Mouse (Mus musculus): ENCODE data around the gene Strc. TPM values are rescaled to one million over a fixed set of nuclear protein-coding genes. Genes with fewer than 3 reads are reported as not detected.
A peak's percentile ranks its signal among the peaks of the same experiment; 100 is the strongest.

Gene Strc
- polyA plus RNA-seq, 1 experiment from 2014 or later = not detected

- Histone ChIP-seq H3K4me2 (replicated peaks) (no peak overlapping the region), H3K9ac (no peak overlapping the region), H3K27me3 (no peaks in the 10 kb centered on the region), H3K36me3 (no peaks in the 10 kb centered on the region), H3K27ac (no peak overlapping the region), H3K9me3 (replicated peaks) (no peaks in the 10 kb centered on the region), H3K4me3 (no peak overlapping the region), H3K4me1 (no peaks in the 10 kb centered on the region)
- no peak for ATAC-seq (ENCODE audit: low FRiP score)
Measured at GRCm38 (mm10) chr2:121403296-121403695, 16.3 kb upstream of the Strc start.

DNA sequence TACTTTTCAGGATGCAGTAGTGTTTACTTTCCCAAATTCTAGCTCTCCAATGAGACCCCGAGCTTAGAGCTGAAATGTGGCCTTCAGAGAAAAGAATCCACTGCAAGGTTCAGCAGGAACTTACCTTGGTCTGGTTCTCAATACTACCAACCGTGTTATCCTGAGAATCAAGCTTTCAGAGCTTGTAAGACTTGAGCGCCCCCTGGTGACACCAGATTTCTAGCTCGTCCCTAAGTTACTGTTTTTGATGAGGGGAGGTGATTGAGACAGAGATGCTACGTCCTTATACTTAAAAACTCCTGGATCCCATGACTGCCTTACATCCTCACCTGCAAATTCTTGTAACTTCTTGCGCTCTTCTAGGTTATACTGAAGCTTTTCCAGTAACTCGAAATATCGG, 9.7 kb upstream of the Strc start:
- no peak overlapping the region for H3K9ac ChIP-seq
- H3K27me3 ChIP-seq = no peaks in the 10 kb centered on the region
- no peaks in the 10 kb centered on the region for H3K9me3 ChIP-seq (replicated peaks)
- H3K4me1 ChIP-seq = no peaks in the 10 kb centered on the region
- H3K4me2 ChIP-seq (replicated peaks) = no peak overlapping the region
- H3K4me3 ChIP-seq = no peak overlapping the region
- ATAC-seq (ENCODE audit: low FRiP score) = no peak
- no peaks in the 10 kb centered on the region for H3K36me3 ChIP-seq
- 16% methylated on average over 8 of the region's 8 CpGs for whole genome bisulfite sequencing
- H3K27ac ChIP-seq = no peak overlapping the region

DNA sequence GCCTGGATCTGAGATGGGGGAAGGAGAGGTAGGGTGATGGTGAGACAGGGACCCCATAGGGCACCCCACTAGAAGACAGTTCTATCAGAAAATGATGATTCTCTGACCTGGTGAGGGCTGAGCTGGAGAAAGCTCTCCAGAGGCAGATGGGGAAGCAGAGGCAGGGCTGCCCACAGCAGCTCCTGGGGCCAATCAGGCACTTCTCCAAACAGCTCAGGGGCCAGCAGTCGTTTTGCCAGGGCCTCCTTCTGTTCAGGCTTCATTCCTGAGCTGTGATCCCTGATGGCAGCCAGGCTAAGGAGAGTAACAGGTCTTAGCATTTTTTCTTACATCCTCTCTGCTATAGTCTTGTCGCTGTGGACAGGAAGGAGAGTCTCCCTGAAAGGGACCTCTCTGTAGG, 12.2 kb downstream of the Strc start:
- no peaks in the 10 kb centered on the region for H3K27me3 ChIP-seq
- H3K4me3 ChIP-seq = no peak overlapping the region
- ATAC-seq (ENCODE audit: low FRiP score) = no peak
- H3K4me1 ChIP-seq = no peaks in the 10 kb centered on the region
- no peak overlapping the region for H3K27ac ChIP-seq
- WGBS = 52% methylated on average over 2 of the region's 2 CpGs
- no peaks in the 10 kb centered on the region for H3K9me3 ChIP-seq (replicated peaks)
- no peaks in the 10 kb centered on the region for H3K36me3 ChIP-seq
- H3K4me2 ChIP-seq (replicated peaks) = no peak overlapping the region
- H3K9ac ChIP-seq = no peak overlapping the region

GRCm38 (mm10) chr2:121372266-121372665, 14.7 kb downstream of the Strc start:
- H3K4me1 ChIP-seq = no peaks in the 10 kb centered on the region
- H3K27me3 ChIP-seq = no peaks in the 10 kb centered on the region
- H3K36me3 ChIP-seq = no peaks in the 10 kb centered on the region
- H3K27ac ChIP-seq = no peak overlapping the region
- no peak overlapping the region for H3K9ac ChIP-seq
- 0 out of 2 replicates have a peak, but pooled peaks cover 2% of the 10 kb centered on the region for H3K9me3 ChIP-seq (replicated peaks)
- H3K4me3 ChIP-seq = no peak overlapping the region
- no peak overlapping the region for H3K4me2 ChIP-seq (replicated peaks)
- WGBS = 83% methylated on average over 3 of the region's 3 CpGs
- no peak for ATAC-seq (ENCODE audit: low FRiP score)

DNA sequence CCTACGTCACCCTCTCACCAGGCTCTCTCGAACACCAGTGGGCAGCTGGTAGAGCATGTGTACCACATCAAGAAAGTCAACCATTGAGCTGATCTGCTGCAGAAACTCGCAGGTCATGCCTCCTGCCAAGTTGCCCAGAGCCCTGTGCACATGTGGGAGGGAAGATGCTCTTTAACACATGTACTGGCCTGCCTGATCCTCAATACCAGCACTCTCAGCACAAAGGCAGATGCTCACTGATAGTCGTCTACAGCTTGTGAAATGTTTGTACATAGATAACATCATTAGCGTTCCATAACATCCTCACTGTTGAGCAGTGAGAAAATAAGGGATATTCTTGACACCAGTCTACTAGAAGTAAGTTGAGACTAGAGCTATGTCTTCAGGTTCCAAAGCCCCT, 16.0 kb downstream of the Strc start:
- Histone ChIP-seq H3K4me2 (replicated peaks) (no peak overlapping the region), H3K9ac (no peak overlapping the region), H3K4me3 (no peak overlapping the region), H3K4me1 (no peaks in the 10 kb centered on the region), H3K9me3 (replicated peaks) (0 out of 2 replicates have a peak, but pooled peaks cover 2% of the 10 kb centered on the region), H3K27ac (no peak overlapping the region), H3K36me3 (no peaks in the 10 kb centered on the region), H3K27me3 (no peaks in the 10 kb centered on the region)
- WGBS = 86% methylated on average over 5 of the region's 5 CpGs
- no peak for ATAC-seq (ENCODE audit: low FRiP score)

DNA sequence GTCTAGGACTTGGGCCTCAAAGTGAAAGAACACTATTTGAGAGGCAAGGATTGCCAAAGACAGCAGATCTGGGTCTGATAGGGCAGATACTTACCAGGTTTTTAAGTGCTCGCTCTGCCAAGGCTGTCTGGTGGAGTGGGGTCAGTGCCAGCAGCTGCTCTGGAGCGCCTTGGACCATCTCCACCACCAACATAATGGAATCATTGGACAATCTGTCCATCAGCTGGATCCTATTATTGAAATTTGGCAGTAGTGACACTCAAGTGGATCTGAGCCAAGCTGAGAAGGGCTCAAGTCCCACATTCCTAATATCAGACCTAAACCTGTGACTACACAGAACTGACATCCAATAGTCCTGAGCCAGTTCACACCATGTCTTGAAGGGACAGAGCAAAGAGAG, 18.1 kb downstream of the Strc start:
- Histone ChIP-seq H3K27me3 (no peaks in the 10 kb centered on the region), H3K9me3 (replicated peaks) (0 out of 2 replicates have a peak, but pooled peaks cover 2% of the 10 kb centered on the region), H3K4me3 (no peak overlapping the region), H3K9ac (no peak overlapping the region), H3K4me1 (no peaks in the 10 kb centered on the region), H3K4me2 (replicated peaks) (no peak overlapping the region), H3K27ac (no peak overlapping the region), H3K36me3 (no peaks in the 10 kb centered on the region)
- no peak for ATAC-seq (ENCODE audit: low FRiP score)
- WGBS = 91% methylated on average over 2 of the region's 2 CpGs

DNA sequence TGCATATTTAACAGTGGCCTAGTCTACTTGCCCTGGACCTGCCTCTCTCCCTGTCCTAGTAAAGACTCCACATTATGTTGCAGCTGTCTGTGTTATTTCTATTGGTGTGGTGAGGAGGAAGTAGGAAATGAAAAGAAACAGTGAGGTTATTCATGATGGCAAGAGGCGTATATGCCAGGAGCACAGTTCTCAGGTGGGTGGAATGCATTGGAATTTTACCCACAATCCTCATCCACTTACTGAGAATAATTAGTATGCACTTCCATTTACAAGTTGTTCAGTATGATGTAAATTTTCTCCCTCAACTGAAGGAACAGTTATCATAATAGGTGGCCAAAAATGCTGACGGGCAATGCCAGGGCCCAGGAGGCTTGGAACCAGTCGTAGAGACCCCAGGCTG, 23.3 kb downstream of the Strc start:
- Histone ChIP-seq H3K9ac (no peak overlapping the region), H3K4me1 (peaks cover 3% of the 10 kb centered on the region; the same call in 1 of the 2 replicates), H3K36me3 (no peaks in the 10 kb centered on the region), H3K27ac (no peak overlapping the region), H3K9me3 (replicated peaks) (no peaks in the 10 kb centered on the region), H3K27me3 (peaks cover 8% of the 10 kb centered on the region), H3K4me2 (replicated peaks) (no peak overlapping the region), H3K4me3 (no peak overlapping the region)
- no peak for ATAC-seq (ENCODE audit: low FRiP score)
- WGBS = 81% methylated on average over 3 of the region's 3 CpGs

- H3K27ac ChIP-seq = no peak overlapping the region
- no peak for ATAC-seq (ENCODE audit: low FRiP score)
- H3K27me3 ChIP-seq = peaks cover 28% of the 10 kb centered on the region
- no peak overlapping the region for H3K9ac ChIP-seq
- 55% methylated on average over 4 of the region's 4 CpGs for WGBS
- H3K9me3 ChIP-seq (replicated peaks) = no peaks in the 10 kb centered on the region
- H3K4me2 ChIP-seq (replicated peaks) = peak overlapping the region; percentile 53; the same call in 1 of the 2 replicates
- H3K4me1 ChIP-seq = peaks cover 13% of the 10 kb centered on the region
- H3K36me3 ChIP-seq = no peaks in the 10 kb centered on the region
- H3K4me3 ChIP-seq = no peak overlapping the region
Measured at GRCm38 (mm10) chr2:121359461-121359860, 27.5 kb downstream of the Strc start.

DNA sequence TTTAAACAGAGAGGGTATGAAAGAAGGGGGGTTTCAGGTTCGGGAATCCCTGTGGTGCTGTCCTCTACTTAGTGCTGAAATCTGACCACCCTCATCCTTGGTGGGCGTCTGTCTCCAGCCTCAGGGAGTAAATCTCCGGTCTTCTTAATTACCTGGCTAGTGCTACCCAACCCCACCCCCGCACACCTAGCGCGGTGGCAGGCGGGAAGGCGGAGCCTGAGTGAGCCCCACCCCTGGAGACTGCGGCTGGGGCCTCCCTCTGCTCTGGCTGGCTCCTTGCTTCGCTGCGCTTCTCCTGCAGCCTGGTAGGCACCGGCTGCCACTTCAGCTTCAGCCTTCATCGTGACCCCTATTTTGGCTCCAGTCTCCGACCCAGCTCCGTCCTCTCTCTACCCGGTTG, 28.6 kb downstream of the Strc start:
- Histone ChIP-seq H3K9me3 (replicated peaks) (no peaks in the 10 kb centered on the region), H3K4me1 (peaks cover 18% of the 10 kb centered on the region), H3K36me3 (no peaks in the 10 kb centered on the region), H3K4me2 (replicated peaks) (peak overlapping the region; percentile 53), H3K27ac (no peak overlapping the region), H3K27me3 (peaks cover 28% of the 10 kb centered on the region), H3K4me3 (peak overlapping the region; percentile 34), H3K9ac (peak overlapping the region; percentile 59; the same call in 1 of the 2 replicates)
- ATAC-seq (ENCODE audit: low FRiP score) = peak; percentile 53; the same call in 1 of the 2 replicates
- under 1% methylated on average over 16 of the region's 16 CpGs for WGBS

GRCm38 (mm10) chr2:121357961-121358360, 29.0 kb downstream of the Strc start:
- no peak for ATAC-seq (ENCODE audit: low FRiP score)
- no peaks in the 10 kb centered on the region for H3K36me3 ChIP-seq
- no peaks in the 10 kb centered on the region for H3K9me3 ChIP-seq (replicated peaks)
- H3K4me3 ChIP-seq = peak overlapping the region; percentile 34; the same call in 1 of the 2 replicates
- no peak overlapping the region for H3K27ac ChIP-seq
- peak overlapping the region; percentile 53 for H3K4me2 ChIP-seq (replicated peaks)
- H3K4me1 ChIP-seq = peaks cover 18% of the 10 kb centered on the region
- no peak overlapping the region for H3K9ac ChIP-seq
- peaks cover 28% of the 10 kb centered on the region for H3K27me3 ChIP-seq
- 7% methylated on average over 4 of the region's 4 CpGs for WGBS

- Histone ChIP-seq H3K27ac (no peak within 1 kb of the TSS), H3K27me3 (peaks cover 28% of the 10 kb centered on the region), H3K4me1 (peaks cover 18% of the 10 kb centered on the region), H3K4me3 (peak within 1 kb of the TSS; percentile 34), H3K4me2 (replicated peaks) (peak within 1 kb of the TSS; percentile 53), H3K9ac (peak within 1 kb of the TSS; percentile 59; the same call in 1 of the 2 replicates), H3K9me3 (replicated peaks) (no peaks in the 10 kb centered on the region), H3K36me3 (no peaks in the 10 kb centered on the region)
- ATAC-seq (ENCODE audit: low FRiP score) = no peak
- 62% methylated on average over 5 of the region's 5 CpGs for WGBS
Measured at GRCm38 (mm10) chr2:121357494-121357893, 29.5 kb downstream of the Strc start, which contains the start of gene Ckmt1. Gene Ckmt1, plus strand, starts transcription at chr2:121357714.

GRCm38 (mm10) chr2:121354820-121355592, 32.0 kb downstream of the Strc start, which contains the start of gene Ppip5k1:
Gene Ppip5k1, minus strand, starts transcription at chr2:121355396.
- Histone ChIP-seq H3K27me3 (peaks cover 28% of the 10 kb centered on the region), H3K27ac (peak within 1 kb of the TSS; percentile 88), H3K9ac (peak within 1 kb of the TSS; percentile 84), H3K4me2 (replicated peaks) (peak within 1 kb of the TSS; percentile 70), H3K4me1 (peaks cover 18% of the 10 kb centered on the region), H3K9me3 (replicated peaks) (no peaks in the 10 kb centered on the region), H3K4me3 (peak within 1 kb of the TSS; percentile 77), H3K36me3 (0 out of 2 replicates have a peak, but pooled peaks cover under 1% of the 10 kb centered on the region)
- under 1% methylated on average over 44 of the region's 58 CpGs for WGBS
- peak; percentile 95 for ATAC-seq (ENCODE audit: low FRiP score)

DNA sequence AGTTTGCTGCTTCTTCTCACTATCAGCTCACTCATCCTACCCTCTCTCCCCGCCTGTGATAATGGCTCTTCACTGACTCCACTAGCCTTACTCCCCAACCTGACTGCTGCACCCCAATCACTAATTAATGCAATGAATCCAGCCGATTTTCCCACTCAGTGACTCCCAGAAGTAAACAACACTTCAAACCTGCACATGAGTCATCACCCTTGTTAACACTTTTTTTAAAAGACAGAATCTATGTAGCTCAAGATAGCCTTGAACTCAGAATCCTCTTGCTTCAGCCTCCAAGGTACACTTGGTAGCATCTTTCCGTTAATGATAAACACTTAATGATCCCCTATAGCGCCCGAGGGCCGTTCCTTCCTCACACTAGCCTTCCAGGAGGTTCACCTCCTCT, 32.6 kb downstream of the Strc start:
- peaks cover 22% of the 10 kb centered on the region for H3K27me3 ChIP-seq
- peak overlapping the region; percentile 77 for H3K4me3 ChIP-seq
- peak overlapping the region; percentile 70 for H3K4me2 ChIP-seq (replicated peaks)
- peaks cover 7% of the 10 kb centered on the region; the same call in 1 of the 2 replicates for H3K36me3 ChIP-seq
- H3K4me1 ChIP-seq = peaks cover 18% of the 10 kb centered on the region
- ATAC-seq (ENCODE audit: low FRiP score) = no peak
- peak overlapping the region; percentile 84 for H3K9ac ChIP-seq
- WGBS = 8% methylated on average over 6 of the region's 6 CpGs
- no peaks in the 10 kb centered on the region for H3K9me3 ChIP-seq (replicated peaks)
- peak overlapping the region; percentile 88 for H3K27ac ChIP-seq
